Mouse (Mus musculus): ENCODE measurements around the gene Gba. TPM values are rescaled to one million over a fixed set of nuclear protein-coding genes. Genes with fewer than 3 reads are reported as not detected.
"Not testable (repeated sequence)": the region's sequence is repeated elsewhere in the genome, so short reads cannot be mapped to it uniquely, and the experiment has no call there.

The Gba gene
- polyA plus RNA-seq, 1 experiment from 2014 or later, result 37.1 TPM

GRCm38 (mm10) chr3:89216407-89216806 lies 13.7 kb downstream of the Gba start:
- H3K27ac ChIP-seq (ENCODE audit: poor library complexity, severe bottlenecking); H3K4me3 ChIP-seq; H3K9me3 ChIP-seq (replicated peaks); H3K9ac ChIP-seq; H3K4me2 ChIP-seq; H3K27me3 ChIP-seq (replicated peaks); H3K36me3 ChIP-seq; ATAC-seq (ENCODE audit: insufficient number of reproducible peaks, low FRiP score): not testable (repeated sequence)
- 70% methylated on average over 7 of the region's 7 CpGs for WGBS
- H3K4me1 ChIP-seq (replicated peaks), result peaks cover 34% of the 10 kb centered on the region

DNA sequence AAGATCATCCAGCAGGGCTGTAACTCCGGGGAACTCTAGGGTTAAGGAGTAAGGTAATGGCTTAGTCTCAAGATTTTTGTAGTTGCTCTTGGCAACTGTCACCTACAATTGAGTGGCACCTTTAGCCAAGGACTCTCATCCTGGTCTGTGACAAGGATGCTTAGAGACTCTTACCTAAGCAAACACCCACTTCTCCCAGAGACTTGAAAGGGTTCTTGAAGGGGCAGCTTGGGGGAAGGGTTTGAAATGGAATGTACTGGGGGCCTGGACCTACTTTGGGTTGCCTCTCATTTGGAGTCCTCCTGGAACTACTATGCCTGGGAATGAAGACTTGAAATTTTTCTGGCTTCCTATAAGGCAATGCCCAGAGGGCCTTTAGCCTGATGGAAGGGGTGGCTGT lies 15.5 kb downstream of the Gba start:
- 78% methylated on average over 1 of the region's 1 CpGs for WGBS
- Histone ChIP-seq H3K9me3 (replicated peaks) (no peaks in the 10 kb centered on the region), H3K4me2 (no peak overlapping the region), H3K36me3 (0 out of 2 replicates have a peak, but pooled peaks cover 6% of the 10 kb centered on the region), H3K27ac (ENCODE audit: poor library complexity, severe bottlenecking) (no peak overlapping the region), H3K4me3 (no peak overlapping the region), H3K27me3 (replicated peaks) (no peaks in the 10 kb centered on the region), H3K4me1 (replicated peaks) (peaks cover 27% of the 10 kb centered on the region), H3K9ac (no peak overlapping the region)
- no peak for ATAC-seq (ENCODE audit: insufficient number of reproducible peaks, low FRiP score)

DNA sequence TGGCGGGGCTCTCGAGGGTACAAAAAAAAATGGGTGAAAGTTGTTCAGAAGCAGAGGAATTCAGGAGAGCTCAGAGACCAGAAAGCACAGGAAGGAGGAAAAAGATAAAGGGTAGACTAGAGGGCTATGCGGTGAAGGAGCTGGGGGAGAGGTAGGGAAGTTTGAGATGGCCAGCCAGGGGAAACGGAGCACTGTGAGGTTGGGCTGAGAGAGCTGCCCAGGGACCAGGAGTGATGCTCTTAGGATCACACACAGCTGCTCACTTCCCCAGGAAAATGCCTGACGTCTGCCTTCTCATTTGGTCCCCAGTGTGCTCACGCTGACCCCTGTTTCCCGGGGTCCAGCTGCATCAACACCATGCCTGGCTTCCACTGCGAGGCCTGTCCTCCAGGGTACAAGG lies 16.8 kb downstream of the Gba start:
- Histone ChIP-seq H3K27ac (ENCODE audit: poor library complexity, severe bottlenecking) (peak overlapping the region; percentile 22; the same call in 1 of the 2 replicates), H3K36me3 (0 out of 2 replicates have a peak, but pooled peaks cover 6% of the 10 kb centered on the region), H3K9ac (peak overlapping the region; percentile 16; the same call in 1 of the 2 replicates), H3K4me2 (no peak overlapping the region), H3K27me3 (replicated peaks) (0 out of 2 replicates have a peak, but pooled peaks cover 3% of the 10 kb centered on the region), H3K4me1 (replicated peaks) (peaks cover 25% of the 10 kb centered on the region), H3K4me3 (no peak overlapping the region), H3K9me3 (replicated peaks) (no peaks in the 10 kb centered on the region)
- 18% methylated on average over 8 of the region's 8 CpGs for WGBS
- ATAC-seq (ENCODE audit: insufficient number of reproducible peaks, low FRiP score), result no peak

GRCm38 (mm10) chr3:89221167-89221566 lies 18.4 kb downstream of the Gba start:
- 0 out of 2 replicates have a peak, but pooled peaks cover 6% of the 10 kb centered on the region for H3K36me3 ChIP-seq
- ATAC-seq (ENCODE audit: insufficient number of reproducible peaks, low FRiP score), result no peak

GRCm38 (mm10) chr3:89224796-89225195 lies 22.1 kb downstream of the Gba start:
- no peak overlapping the region for H3K4me3 ChIP-seq
- peaks cover 33% of the 10 kb centered on the region for H3K27me3 ChIP-seq (replicated peaks)
- H3K27ac ChIP-seq (ENCODE audit: poor library complexity, severe bottlenecking), result no peak overlapping the region
- no peak overlapping the region for H3K4me2 ChIP-seq
- peaks cover 26% of the 10 kb centered on the region for H3K4me1 ChIP-seq (replicated peaks)
- no peaks in the 10 kb centered on the region for H3K9me3 ChIP-seq (replicated peaks)
- WGBS, result 72% methylated on average over 11 of the region's 11 CpGs
- ATAC-seq (ENCODE audit: insufficient number of reproducible peaks, low FRiP score), result no peak
- H3K9ac ChIP-seq, result no peak overlapping the region
- 0 out of 2 replicates have a peak, but pooled peaks cover 6% of the 10 kb centered on the region for H3K36me3 ChIP-seq

More at GRCm38 (mm10) chr3:89221167-89221566, 18.4 kb downstream of the Gba start:
- H3K9ac ChIP-seq, result no peak overlapping the region
- peaks cover 15% of the 10 kb centered on the region for H3K4me1 ChIP-seq (replicated peaks)
- H3K4me3 ChIP-seq, result no peak overlapping the region
- no peak overlapping the region for H3K27ac ChIP-seq (ENCODE audit: poor library complexity, severe bottlenecking)
- no peak overlapping the region for H3K4me2 ChIP-seq
- H3K9me3 ChIP-seq (replicated peaks), result no peaks in the 10 kb centered on the region
- peaks cover 19% of the 10 kb centered on the region for H3K27me3 ChIP-seq (replicated peaks)
- 87% methylated on average over 5 of the region's 5 CpGs for WGBS

DNA sequence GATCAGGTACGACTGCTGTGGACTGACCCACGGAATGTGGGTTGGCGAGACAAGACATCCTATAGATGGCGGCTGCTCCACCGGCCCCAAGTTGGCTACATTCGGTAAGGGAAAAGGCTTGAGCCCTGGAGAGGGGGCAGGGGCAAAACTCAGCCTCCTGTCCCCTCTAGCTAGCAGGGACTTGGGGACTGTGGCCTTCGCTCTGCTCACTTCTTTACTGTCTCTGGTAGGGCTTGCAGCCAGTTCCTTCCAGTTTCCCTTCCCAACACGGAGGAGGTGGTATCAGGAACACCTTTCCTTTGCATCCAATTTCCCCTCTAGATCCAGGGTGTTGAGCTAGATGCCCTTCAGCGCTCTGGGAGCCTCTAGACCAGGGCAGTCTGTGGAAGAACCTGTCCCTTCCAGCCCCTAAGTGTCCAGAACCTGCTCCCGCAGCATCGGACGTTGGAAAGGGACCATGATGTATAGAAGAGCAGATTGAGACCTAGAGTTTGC lies 22.6 kb downstream of the Gba start:
- Histone ChIP-seq H3K9me3 (replicated peaks) (no peaks in the 10 kb centered on the region), H3K4me3 (no peak overlapping the region), H3K27ac (ENCODE audit: poor library complexity, severe bottlenecking) (no peak overlapping the region), H3K4me1 (replicated peaks) (peaks cover 24% of the 10 kb centered on the region), H3K9ac (no peak overlapping the region), H3K27me3 (replicated peaks) (peaks cover 38% of the 10 kb centered on the region), H3K36me3 (0 out of 2 replicates have a peak, but pooled peaks cover 6% of the 10 kb centered on the region), H3K4me2 (no peak overlapping the region)
- no peak for ATAC-seq (ENCODE audit: insufficient number of reproducible peaks, low FRiP score)
- 63% methylated on average over 12 of the region's 12 CpGs for WGBS

DNA sequence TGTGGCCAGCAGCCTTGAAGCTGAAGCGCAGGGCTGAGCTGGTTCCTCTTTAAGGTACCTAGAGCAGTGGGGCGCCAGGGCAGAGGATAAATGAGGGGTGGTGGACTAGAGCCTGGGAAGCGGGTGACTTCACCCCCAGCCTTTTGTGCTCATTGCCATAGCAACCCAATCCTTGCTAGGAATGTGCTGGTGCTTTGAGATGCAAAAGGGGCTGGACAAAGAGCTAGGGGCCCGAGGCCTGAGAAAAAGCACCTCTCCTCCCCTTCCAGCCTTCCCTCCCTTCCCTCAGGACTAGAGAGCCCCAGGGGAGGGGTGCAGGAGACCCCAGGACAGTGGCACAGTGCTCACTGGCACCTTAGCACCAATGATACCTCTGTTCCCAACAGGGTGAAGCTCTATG lies 23.2 kb downstream of the Gba start:
- Histone ChIP-seq H3K27ac (ENCODE audit: poor library complexity, severe bottlenecking) (no peak overlapping the region), H3K36me3 (0 out of 2 replicates have a peak, but pooled peaks cover 6% of the 10 kb centered on the region), H3K27me3 (replicated peaks) (peaks cover 44% of the 10 kb centered on the region), H3K9me3 (replicated peaks) (no peaks in the 10 kb centered on the region), H3K4me3 (no peak overlapping the region), H3K4me1 (replicated peaks) (peaks cover 24% of the 10 kb centered on the region), H3K4me2 (no peak overlapping the region), H3K9ac (no peak overlapping the region)
- 62% methylated on average over 4 of the region's 4 CpGs for WGBS
- no peak for ATAC-seq (ENCODE audit: insufficient number of reproducible peaks, low FRiP score)

DNA sequence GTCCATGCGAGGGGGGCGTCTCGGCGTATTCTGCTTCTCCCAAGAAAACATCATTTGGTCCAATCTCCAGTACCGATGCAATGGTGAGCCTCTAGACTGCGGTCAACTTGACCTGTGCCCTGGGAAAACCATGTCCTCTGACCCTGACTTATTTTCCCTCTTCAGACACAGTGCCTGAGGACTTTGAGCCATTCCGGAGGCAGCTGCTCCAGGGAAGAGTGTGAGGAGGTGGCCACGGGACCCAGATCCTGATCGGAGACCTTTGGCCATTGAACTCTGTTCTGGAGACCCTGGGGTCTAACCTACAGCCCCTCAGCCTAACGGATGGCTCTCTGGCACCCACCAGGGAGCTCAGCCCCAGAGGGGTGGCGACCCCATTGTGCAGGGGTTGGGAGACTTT lies 23.6 kb downstream of the Gba start:
- no peak for ATAC-seq (ENCODE audit: insufficient number of reproducible peaks, low FRiP score)
- no peak overlapping the region for H3K27ac ChIP-seq (ENCODE audit: poor library complexity, severe bottlenecking)
- 0 out of 2 replicates have a peak, but pooled peaks cover 6% of the 10 kb centered on the region for H3K36me3 ChIP-seq
- peak overlapping the region; percentile 85; the same call in 1 of the 2 replicates for H3K4me2 ChIP-seq
- H3K9ac ChIP-seq, result peak overlapping the region; percentile 62; the same call in 1 of the 2 replicates
- peak overlapping the region; percentile 54; the same call in 1 of the 2 replicates for H3K4me3 ChIP-seq
- no peaks in the 10 kb centered on the region for H3K9me3 ChIP-seq (replicated peaks)
- H3K4me1 ChIP-seq (replicated peaks), result peaks cover 24% of the 10 kb centered on the region
- H3K27me3 ChIP-seq (replicated peaks), result peaks cover 48% of the 10 kb centered on the region
- 48% methylated on average over 11 of the region's 11 CpGs for WGBS

DNA sequence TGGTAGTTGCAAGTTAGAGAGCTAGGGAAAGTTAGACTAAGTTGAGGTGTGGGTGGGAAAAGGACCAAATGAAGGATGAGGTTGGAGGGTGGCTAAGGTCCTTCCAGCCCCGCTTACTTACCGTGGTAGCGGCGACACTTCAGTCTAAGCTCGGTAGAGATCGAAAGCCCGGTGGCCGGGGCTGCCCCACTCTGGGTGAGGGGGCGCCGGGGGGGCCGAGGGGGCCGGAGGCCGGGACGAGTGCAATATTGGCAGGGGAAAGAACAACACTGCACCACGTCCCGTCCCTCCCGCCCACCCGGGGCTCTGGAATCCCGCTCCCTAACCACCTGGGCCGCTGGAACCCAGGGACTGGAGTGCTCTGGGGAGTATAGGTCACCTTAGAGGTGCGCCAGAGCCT lies 24.2 kb downstream of the Gba start, which contains the start of gene Mtx1:
Mtx1 (minus strand) TSS at position 189 of the 400 bp plus-strand sequence.
- 0 out of 2 replicates have a peak, but pooled peaks cover 6% of the 10 kb centered on the region for H3K36me3 ChIP-seq

GRCm38 (mm10) chr3:89227307-89228179 lies 24.8 kb downstream of the Gba start:
- ATAC-seq (ENCODE audit: insufficient number of reproducible peaks, low FRiP score), result peak; percentile 71
- H3K4me1 ChIP-seq (replicated peaks), result peaks cover 24% of the 10 kb centered on the region
- WGBS, result 3% methylated on average over 41 of the region's 41 CpGs
- H3K4me3 ChIP-seq, result peak overlapping the region; percentile 54
- no peaks in the 10 kb centered on the region for H3K9me3 ChIP-seq (replicated peaks)
- H3K36me3 ChIP-seq, result 0 out of 2 replicates have a peak, but pooled peaks cover 6% of the 10 kb centered on the region
- H3K27ac ChIP-seq (ENCODE audit: poor library complexity, severe bottlenecking), result no peak overlapping the region
- H3K4me2 ChIP-seq, result peak overlapping the region; percentile 85
- H3K27me3 ChIP-seq (replicated peaks), result peaks cover 59% of the 10 kb centered on the region
- H3K9ac ChIP-seq, result peak overlapping the region; percentile 62

More for the DNA sequence above, 24.2 kb downstream of the Gba start, which contains the start of gene Mtx1:
- WGBS, result 4% methylated on average over 21 of the region's 21 CpGs
- H3K27me3 ChIP-seq (replicated peaks), result peaks cover 54% of the 10 kb centered on the region
- peak within 1 kb of the TSS; percentile 85 for H3K4me2 ChIP-seq
- no peak within 1 kb of the TSS for H3K27ac ChIP-seq (ENCODE audit: poor library complexity, severe bottlenecking)
- peaks cover 24% of the 10 kb centered on the region for H3K4me1 ChIP-seq (replicated peaks)
- peak within 1 kb of the TSS; percentile 54 for H3K4me3 ChIP-seq
- no peaks in the 10 kb centered on the region for H3K9me3 ChIP-seq (replicated peaks)
- no peak for ATAC-seq (ENCODE audit: insufficient number of reproducible peaks, low FRiP score)
- peak within 1 kb of the TSS; percentile 62 for H3K9ac ChIP-seq

- Histone ChIP-seq H3K4me1 (replicated peaks) (peaks cover 27% of the 10 kb centered on the region), H3K4me3 (peak overlapping the region; percentile 54), H3K27me3 (replicated peaks) (peaks cover 59% of the 10 kb centered on the region), H3K36me3 (no peaks in the 10 kb centered on the region), H3K9ac (peak overlapping the region; percentile 53), H3K4me2 (peak overlapping the region; percentile 85), H3K9me3 (replicated peaks) (no peaks in the 10 kb centered on the region), H3K27ac (ENCODE audit: poor library complexity, severe bottlenecking) (no peak overlapping the region)
- peak; percentile 64 for ATAC-seq (ENCODE audit: insufficient number of reproducible peaks, low FRiP score)
- under 1% methylated on average over 20 of the region's 20 CpGs for WGBS
Observed at GRCm38 (mm10) chr3:89228180-89228549, 25.4 kb downstream of the Gba start.
